Mouse (Mus musculus): ENCODE data around the gene Zscan4f.
"Not testable (repeated sequence)": the region's sequence is repeated elsewhere in the genome, so short reads cannot be mapped to it uniquely, and the experiment has no call there.

Gene Zscan4f

GRCm38 (mm10) chr7:11397615-11398014 is at the start of gene Zscan4f:
Gene Zscan4f, plus strand, starts transcription at chr7:11397915.
- not testable (repeated sequence) for DNase-seq (ENCODE audit: low read depth)

GRCm38 (mm10) chr7:11384641-11385040 is 13.1 kb upstream of the Zscan4f start:
- DNase-seq (ENCODE audit: low read depth): not testable (repeated sequence)
